Mouse (Mus musculus): ENCODE measurements at regions not wholly inside any gene's neighbourhood (a gene's known extent, or its start where the extent isn't known, plus 50 kb on each side); places are given as distances from the start of the nearest gene placed in this dataset.

DNA sequence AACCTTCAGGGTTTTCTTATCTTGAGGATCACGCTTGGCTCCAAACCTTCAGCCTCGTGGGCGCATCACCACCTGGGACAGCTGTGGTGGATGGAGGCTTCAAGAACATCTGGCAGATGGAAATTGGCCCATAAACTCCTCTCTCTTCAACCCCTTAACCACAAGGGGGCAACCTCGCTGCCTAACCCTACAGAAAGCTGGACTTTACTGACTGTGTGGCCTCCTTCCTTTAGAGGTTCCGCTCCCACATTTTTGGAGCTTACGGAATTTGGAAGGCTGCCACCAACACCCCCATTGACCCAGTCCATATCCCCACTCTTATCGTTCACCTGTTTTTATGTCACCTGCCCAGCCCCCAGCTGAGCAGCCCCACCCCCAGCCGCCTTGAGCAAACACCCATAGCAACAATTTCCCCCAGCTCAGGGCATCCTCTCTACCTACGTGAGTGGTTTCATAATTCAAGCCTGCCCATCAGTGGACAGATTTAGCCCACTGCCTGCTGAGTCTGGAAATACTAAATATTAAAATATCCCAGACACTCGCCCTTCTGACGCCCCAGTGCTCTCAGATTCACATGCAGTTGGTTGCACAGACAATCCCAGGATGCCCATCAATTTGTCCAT is 167.0 kb upstream of the Slc22a22 start:
- no peak for DNase-seq (ENCODE audit: low spot score in 2 of 2)

DNA sequence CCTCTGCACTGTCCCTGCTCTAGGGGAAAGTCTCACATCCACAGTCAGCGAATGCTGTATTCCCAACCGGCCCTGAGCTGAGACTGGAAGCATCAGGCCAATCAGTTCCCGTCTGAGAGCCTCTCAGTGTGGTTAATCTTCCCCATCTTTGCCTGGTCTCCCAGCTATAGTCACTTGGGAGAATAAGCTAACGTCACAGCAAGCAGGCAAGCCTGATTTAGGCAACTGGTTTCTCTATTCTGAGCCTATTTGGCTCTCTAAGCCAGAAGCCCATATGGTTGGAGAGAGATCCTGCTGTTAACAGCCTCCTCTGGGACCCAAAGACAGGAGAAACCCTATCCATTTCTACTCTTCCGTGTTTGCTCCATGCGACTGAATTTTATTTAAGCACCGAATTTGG is 161.7 kb upstream of the Slc22a22 start:
- peak in 1 of 2 experiments; percentile 29 for DNase-seq (ENCODE audit: low spot score in 2 of 2)

DNA sequence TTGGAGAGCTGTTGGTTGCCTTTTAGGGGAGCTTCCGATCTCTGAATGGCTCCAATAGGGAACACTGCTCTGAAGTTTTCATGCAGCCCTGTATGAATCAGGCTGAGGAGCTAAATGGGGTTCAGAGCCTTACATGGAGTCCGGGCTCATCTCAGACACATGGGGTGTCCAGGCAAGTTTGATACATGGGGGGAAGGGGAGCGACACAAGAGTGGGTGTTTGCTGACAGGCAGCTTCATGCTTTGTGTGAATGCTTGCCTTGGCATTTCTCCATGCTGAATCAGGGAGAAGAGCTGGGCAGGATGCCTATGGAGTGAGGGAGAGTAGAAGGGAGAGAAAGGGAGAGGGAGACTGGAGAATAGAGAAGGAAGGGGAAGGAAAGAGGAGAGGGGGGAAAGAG is 155.6 kb upstream of the Slc22a22 start:
- peak in 1 of 2 experiments; percentile 35 for DNase-seq (ENCODE audit: low spot score in 2 of 2)

DNA sequence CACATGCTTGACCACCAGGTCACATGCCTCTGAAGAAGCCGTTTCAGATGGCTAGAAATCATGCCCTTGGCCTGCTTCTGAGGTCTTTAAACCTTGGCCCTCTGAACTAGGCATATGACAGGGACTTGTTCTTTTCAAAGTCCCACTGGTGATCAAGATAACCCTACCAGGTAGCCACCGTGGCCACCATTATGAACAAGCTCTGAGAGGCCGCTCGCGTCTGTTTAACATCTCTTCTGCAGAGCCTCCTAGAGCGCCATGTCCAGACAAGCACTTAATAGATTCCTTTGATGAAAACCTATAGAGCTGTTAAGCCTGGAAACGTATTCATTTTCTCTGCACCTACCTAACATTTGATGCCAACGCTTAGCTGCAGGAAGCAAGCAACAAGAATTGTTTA is 155.1 kb upstream of the Slc22a22 start:
- no peak for DNase-seq (ENCODE audit: low spot score in 2 of 2)

DNA sequence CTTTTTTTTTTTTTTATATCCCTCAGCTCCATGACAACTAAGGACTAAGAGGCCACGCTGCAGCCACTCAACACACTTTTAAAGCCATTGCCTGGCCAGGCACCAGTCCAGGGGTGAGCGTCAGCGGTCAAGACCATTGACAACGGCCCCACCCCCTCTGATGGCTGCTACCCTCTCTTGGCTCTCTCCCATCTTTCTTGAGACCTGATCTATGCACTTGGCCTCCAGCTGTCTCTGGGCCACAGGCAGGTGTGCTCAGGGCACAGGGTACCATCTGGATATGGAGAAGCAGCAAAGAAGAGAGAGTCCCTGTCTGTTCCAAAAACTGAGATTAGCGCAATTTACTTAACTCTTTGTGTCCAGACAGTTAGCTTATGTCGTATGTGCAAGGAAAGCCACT is 141.0 kb upstream of the Slc22a22 start:
- DNase-seq (ENCODE audit: low spot score in 2 of 2), result no peak

DNA sequence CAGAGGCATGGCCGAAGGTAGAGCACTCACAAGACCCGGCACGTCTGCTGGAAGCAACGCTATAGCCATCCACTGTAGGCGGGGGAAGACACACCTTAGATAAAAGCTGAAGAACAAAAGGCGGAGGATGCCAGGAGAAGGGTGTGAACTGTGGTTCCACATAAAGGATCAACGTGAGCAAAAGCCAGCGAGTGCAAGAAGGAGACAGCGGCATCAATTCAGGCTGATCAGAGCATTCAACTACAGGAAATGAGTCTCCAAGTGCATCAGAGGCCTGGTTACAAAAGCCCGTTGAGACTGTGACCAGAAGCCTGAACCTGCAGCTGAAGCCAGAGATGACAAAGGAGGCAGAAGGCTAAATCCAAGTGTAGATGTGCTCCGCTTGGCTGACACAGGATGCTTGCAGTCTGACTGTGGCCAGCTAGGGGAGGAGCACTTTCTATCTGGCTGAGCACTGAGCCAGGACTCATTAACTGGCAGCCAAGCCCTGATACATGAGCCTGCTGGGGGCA is 139.5 kb upstream of the Slc22a22 start:
- DNase-seq (ENCODE audit: low spot score in 2 of 2), result no peak

DNA sequence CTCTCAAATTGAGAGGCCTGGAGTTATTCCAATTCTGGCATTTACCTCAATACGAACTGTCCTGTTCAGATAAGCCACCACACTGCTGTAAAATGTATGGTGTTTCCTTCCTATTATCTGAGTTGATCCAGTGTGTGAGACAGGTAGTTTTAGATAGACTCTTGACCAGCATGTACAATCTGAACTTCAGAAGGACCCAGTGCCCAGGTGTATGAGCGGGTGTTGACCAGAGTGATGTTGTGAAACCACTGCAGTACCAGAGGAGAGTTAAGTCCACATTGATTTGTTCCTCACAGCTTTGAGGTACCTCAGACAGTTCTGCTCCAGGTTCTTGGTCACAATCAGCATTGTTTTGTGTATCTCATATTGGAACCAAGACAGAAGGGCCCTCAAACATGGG is 132.6 kb upstream of the Slc22a22 start:
- no peak for DNase-seq (ENCODE audit: low spot score in 2 of 2)

DNA sequence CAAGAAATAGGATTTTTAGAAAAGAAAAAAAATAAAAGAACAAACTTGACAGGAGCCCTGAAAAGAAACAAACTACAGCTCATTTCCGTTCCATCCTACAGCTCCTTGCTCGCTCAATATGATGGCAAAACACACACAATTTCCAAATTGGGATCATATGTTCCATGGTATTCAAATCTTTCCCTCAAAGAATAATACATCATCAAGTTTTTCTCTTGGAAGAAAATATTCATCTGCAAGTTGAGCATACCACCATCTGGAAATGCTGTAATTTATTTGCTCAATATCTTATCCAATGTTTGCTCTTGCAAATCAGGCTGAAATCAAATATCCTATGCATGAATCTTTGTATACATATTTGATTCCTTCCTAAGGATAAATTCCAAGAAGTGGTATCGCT is 131.1 kb upstream of the Slc22a22 start:
- DNase-seq (ENCODE audit: low spot score in 2 of 2), result no peak

DNA sequence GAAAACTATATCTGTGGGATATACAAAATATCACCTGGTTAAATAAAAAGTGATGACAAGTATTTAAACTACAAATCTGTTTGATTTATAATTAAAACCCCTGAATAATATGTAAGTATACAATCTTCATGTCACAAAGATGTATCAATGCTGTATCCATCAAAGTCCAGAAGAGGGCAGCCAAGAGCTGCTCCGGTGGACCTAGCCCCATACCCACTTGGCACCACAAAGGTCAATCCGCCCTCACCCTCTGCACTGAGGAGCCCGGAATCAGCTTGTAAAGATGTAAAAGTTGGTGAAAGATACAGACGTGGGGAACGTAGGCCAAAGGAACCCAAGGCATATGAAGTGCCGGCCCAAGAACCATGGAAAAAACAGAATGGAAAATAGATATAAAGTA is 123.1 kb upstream of the Slc22a22 start:
- DNase-seq (ENCODE audit: low spot score in 2 of 2), result peak in 1 of 2 experiments; percentile 30

DNA sequence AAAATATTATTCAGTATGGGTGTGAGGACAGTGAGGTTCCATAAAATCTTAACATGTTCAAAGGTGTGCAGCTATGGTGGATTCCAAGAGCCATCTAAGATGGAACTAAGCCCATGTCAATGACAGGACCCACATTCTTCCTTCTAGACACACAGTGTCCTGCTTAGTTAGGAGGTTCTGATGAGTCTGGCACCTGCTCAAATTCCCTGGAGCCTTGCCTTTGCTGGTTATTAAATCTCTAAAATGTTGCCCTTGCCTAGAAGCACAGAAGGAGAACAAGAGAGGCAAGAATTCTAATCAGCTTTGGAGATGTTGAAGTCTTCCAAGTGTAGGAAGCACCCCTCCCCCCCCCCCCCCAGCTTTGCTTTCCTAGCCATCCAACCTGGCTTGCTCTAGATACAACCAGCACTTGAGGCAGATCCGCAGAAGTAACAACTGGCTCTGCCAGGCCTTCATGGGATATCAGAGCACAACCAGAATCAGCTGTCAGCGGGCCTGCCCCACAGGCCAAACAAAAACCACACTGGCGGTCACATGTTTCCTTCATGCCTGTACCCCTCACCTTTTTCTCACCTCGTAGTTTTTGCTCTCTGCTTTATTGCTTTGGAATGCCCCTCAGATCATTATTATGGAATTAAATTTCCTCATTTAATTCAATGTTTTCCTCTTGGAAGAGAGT is 116.0 kb upstream of the Slc22a22 start:
- no peak for DNase-seq (ENCODE audit: low spot score in 2 of 2)

DNA sequence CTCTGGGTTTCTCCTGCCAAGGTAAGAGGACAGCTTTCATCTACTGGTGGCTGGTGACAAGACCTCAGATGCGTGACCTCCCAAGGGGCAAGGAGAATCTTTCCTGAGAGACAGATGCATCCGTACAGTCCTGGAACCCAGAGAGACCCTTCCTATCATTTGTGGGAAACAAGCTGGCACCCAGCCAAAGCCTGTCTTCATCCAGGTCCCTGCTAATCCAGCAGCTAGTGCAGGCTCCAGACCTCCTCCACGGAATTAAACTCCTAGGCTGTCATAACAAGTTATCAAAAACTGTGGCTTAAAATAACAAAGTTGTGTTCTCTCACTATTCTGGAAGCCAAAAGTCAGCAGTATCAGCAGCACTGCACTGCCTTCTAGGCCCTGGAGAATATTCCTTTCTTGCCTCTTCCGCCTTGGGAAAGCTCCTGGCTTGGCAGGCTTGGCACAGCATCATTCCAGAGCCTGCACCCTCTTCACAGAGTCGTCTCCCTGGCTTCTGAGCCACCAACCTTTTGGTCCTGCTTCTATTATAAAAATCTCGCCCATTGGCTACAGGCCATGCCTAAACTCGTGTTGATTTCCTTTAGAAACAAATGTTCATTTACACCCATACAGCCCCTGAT is 113.3 kb upstream of the Slc22a22 start:
- no peak for DNase-seq (ENCODE audit: low spot score in 2 of 2)

DNA sequence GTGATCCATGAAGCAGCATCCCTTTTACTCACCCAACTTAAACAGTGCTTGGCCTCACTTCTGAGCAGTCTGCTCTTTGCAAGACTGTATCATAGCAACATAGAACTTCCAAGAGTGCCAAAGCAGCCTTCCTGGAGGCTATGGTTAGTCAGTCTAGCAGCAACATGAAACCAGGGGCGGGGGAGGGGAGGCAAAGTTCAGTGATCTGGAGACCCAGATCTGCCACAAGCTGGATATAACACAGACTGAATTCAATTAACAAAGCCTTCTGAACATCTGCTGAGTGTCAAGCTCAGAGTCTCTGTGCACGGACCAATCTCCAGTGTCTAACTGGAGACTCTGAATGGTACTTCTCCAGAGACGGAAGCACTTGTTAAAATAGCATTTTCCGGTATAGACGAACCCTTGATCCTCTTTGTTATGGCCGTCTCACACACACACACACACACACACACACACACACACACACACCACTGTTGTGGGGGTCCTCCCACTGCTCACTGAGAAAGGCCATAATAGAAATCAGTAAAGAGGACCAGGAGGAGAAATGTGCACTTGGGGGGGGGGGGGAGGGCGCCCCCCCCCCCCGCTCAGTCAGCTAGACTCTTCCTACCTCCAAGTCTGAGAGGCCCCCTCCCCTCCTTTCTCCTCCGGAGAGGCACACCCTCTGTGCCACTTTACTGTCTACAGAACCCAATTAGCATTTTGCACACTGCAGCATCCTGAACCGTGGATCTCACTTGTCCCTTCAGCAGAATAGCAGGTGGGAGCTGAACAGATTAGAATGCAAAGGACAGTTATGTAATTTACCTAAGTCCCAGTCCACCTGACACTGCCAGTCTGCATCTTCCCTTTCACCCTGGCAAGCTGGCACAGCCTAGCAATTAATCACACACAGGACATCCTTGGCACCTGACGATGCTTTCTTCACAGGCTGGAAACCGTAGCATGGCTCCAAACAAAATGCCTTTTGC is 112.3 kb upstream of the Slc22a22 start:
- no peak for DNase-seq (ENCODE audit: low spot score in 2 of 2)

DNA sequence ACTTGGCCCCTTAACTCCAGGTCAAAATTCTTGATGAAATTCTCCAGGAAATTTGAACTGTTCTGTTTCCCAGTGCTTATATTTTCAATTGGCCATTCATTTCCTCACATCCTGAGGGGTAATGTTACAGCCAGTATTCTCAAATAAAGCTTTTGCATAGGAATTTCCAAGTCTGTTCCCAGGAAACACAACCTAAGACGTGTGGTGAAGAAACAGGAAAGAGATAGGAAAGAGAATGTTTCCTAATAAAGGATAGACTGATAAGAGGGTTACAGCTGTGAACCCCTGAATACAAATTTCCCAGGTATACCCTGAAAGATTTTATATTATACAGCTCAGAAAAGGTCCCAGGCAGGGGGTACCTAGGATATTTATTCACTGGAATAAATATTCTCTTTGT is 108.0 kb upstream of the Slc22a22 start:
- no peak for DNase-seq (ENCODE audit: low spot score in 2 of 2)

DNA sequence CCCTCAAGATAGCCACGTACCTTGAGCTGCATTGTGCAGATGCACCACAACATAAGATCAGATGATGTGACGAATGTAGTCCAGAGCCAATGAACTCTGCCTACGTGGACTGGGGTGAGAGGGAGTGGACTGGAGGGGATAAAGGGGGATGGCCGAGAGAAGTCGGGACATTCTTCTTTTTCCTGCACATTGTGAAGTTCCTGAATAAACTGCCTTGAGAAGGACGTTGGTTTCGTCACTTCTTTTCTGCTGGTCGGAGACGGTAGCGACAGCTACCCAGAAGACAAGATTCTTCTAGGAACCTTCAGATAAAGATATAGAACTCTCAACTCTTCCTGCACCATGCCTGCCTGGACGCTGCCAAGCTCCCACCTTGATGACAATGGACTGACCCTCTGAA is 107.1 kb upstream of the Slc22a22 start:
- DNase-seq (ENCODE audit: low spot score in 2 of 2), result no peak

DNA sequence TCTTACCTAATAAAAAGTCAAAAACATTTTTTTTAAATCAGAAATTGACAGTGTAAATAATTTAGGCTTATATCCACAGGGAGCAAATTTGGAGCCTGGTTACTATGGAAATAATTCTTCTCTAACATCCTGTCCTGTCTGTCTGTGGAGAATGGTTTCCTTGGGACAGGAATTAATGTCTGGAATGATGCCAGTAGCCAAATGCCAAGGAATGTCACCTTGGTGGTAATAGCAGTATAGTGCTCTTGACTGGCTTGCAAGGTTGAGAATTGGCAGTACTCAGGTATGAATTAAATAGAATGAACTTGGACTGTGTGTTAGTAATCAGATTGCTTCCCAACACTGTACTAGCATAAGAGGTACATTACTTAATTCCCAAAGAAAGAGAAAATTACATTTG is 103.8 kb upstream of the Slc22a22 start:
- no peak for DNase-seq (ENCODE audit: low spot score in 2 of 2)

DNA sequence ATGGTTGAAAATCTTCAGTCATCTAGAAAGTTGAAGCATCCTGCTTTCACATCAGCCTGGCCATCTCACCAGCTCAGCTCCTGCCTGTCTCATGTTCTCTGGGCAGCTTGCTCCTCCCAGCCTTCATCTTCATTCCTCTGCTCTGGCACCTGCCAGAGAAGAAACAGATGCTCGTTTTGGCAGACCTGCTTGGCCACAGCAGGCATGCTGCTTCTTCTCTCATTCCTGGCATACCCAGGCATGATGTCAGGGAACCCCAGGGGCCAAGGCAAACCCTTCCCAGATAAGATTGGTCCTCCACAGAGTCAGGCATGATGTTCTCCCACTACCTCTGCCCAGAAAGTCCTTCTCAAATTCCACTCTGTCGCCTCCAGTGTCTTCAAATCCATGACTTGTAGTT is 101.4 kb upstream of the Slc22a22 start:
- no peak for DNase-seq (ENCODE audit: low spot score in 2 of 2)

DNA sequence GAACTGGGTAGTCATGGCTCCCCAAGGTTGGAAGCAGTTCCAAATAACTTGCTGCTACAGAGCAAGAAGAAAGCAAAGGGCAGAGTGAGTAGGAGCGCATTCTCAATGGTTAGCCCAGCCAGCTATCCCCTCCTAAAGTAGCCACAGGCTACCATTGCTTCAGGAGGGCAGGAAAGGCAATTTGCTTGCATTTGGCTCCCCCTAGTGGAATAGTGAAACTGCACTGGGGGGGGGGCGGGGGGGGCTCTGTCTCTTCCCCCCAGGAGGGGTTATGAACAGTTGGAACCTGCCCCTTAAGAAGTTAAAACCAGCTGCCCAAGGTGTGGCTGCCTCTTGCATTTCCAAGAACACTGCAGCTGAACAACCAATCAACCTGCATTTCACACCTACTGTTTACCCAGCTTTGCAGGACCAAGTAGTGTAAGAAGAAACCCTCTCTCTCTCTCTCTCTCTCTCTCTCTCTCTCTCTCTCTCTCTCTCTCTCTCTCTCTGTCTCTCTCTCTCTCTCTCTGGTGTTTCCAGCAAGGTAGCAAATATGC is 96.7 kb upstream of the Slc22a22 start:
- no peak for DNase-seq (ENCODE audit: low spot score in 2 of 2)

DNA sequence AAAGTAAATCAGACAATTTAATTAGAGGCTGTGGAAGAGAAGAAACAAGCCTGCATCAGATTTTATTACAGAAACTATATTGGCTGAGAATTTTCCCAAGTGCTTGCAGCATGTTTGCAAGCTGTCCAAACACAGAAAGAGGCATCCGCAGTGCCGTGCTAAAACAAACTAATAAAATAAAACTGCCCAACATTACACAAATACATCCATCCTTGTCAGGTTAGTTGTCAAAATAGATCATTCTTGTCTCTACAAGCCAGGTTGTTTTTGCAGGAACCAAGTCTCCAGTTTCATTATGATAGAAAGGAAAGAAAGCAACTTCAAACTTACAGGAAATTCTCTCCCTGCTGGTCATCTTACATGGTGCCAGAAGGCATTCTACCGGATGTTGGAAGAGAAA is 95.0 kb upstream of the Slc22a22 start:
- no peak for DNase-seq (ENCODE audit: low spot score in 2 of 2)

DNA sequence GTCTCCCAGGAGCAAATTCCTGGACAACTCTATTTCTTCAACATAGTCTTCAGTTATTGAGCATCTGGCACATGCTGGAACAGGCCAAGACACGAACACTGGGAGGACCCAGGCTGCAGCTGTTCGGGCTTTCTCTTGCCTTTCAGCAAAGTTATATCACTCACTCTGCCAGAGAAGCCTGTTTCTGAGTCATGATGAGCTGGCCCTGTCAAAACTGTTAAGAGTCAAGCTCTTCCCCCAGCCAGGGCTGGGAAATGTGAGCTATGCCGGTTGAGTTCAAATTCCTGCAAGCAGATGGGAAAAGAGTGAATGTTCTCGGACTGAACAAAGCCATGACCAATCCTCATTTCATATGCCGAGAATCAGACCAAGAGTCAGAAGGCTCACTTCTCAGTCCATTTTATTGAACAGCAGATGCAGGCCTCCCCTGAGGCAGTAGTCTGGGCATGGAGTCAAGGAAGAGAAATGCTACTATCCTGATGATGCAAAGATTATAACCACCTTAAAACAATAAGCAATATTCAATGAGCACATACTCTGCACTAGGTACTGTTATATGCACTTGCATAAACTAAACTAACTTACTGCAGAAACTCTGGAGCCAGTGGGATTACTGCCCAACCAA is 90.7 kb upstream of the Slc22a22 start:
- no peak for DNase-seq (ENCODE audit: low spot score in 2 of 2)

DNA sequence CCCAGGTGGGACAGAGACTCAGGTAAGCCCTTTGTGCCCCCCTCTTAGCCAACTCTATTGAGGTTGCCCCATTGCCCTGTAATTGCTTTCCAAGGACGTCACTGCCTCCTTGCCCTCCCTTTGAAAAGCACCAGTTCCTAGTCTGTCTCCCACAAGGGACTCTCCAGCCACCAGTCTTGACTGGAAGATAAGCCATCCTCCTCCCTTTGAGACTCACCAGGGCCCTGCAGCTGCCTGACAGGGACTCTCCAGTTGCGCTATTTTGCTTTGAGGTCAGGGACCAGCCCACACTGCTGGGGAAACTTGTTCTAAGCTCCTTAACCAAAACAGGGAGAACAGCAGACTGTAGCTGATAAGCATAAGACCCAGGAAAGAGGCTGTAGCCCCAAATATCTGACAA is 69.7 kb upstream of the Slc22a22 start:
- no peak for DNase-seq (ENCODE audit: low spot score in 2 of 2)

DNA sequence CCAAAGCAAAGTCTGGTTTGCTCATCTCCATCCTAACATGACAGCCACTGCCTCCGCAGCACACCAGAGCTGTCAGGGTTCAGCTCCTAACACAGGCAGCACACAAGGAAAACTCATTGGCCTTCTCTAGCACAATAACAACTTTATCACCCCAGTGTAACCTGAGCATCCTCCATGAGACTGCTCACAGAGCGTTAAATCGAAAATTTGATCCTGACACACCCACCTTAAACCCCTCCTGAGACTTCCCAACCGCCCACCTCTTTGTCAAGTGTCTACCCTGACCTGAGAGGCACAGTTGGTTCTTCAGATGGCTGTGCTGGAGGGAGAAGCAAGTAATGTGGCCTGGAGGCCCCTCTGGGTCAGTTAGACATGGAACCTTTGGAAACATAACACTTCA is 67.7 kb upstream of the Slc22a22 start:
- DNase-seq (ENCODE audit: low spot score in 2 of 2), result no peak
